Mouse (Mus musculus) heart, adult 8-10 months (tissue): Measurements from ENCODE around the gene Psg17. TPM values are rescaled to one million over a fixed set of nuclear protein-coding genes. Genes with fewer than 3 reads are reported as not detected.
"Not testable (repeated sequence)": the region's sequence is repeated elsewhere in the genome, so short reads cannot be mapped to it uniquely, and the experiment has no call there.

Experiments
- DNase-seq: peaks from one replicate; pipeline ENCODE4 v3.0.0; 2022; ENCODE audit warnings: low spot score
- total RNA-seq, 4 experiments: library from RNA; stranded (reverse); gene quantifications; 2 replicates each; pipeline ENCODE4 v1.2.4; 2022

The Psg17 gene
- total RNA-seq: not detected

- DNase-seq: no peak
Observed at GRCm38 (mm10) chr7:18821507-18821906, at the start of gene Psg17. Gene Psg17, minus strand, starts transcription at chr7:18821607.

- DNase-seq: not testable (repeated sequence)
Observed at GRCm38 (mm10) chr7:18871031-18871430, 49.6 kb upstream of the Psg17 start, which contains the start of gene Pglyrp1. Gene Pglyrp1, plus strand, starts transcription at chr7:18871331.

GRCm38 (mm10) chr7:18868491-18868890 lies 47.1 kb upstream of the Psg17 start:
- no peak for DNase-seq

GRCm38 (mm10) chr7:18862801-18863200 lies 41.4 kb upstream of the Psg17 start:
- DNase-seq: no peak

GRCm38 (mm10) chr7:18858310-18858916 lies 37.0 kb upstream of the Psg17 start:
- peak; percentile 75 for DNase-seq

- DNase-seq: no peak
Observed at GRCm38 (mm10) chr7:18848395-18848794, 27.0 kb upstream of the Psg17 start.

GRCm38 (mm10) chr7:18844811-18845210 lies 23.4 kb upstream of the Psg17 start:
- DNase-seq: peak; percentile 20

- DNase-seq: no peak
Observed at GRCm38 (mm10) chr7:18841174-18841567, 19.8 kb upstream of the Psg17 start.

- DNase-seq: peak; percentile 85
Observed at GRCm38 (mm10) chr7:18840386-18841173, 19.2 kb upstream of the Psg17 start.

- peak; percentile 66 for DNase-seq
Observed at GRCm38 (mm10) chr7:18839865-18840264, 18.5 kb upstream of the Psg17 start, which contains the start of gene Mill2. Gene Mill2, plus strand, starts transcription at chr7:18839966.

GRCm38 (mm10) chr7:18832298-18832697 lies 10.9 kb upstream of the Psg17 start:
- DNase-seq: no peak

GRCm38 (mm10) chr7:18829545-18829944 lies 8.1 kb upstream of the Psg17 start:
- DNase-seq: no peak

- DNase-seq: peak; percentile 16
Observed at GRCm38 (mm10) chr7:18828592-18828991, 7.2 kb upstream of the Psg17 start.

- no peak for DNase-seq
Observed at GRCm38 (mm10) chr7:18827792-18828546, 6.6 kb upstream of the Psg17 start.

- DNase-seq: no peak
Observed at GRCm38 (mm10) chr7:18818301-18818700, 3.1 kb downstream of the Psg17 start.

- no peak for DNase-seq
Observed at GRCm38 (mm10) chr7:18803526-18803925, 17.9 kb downstream of the Psg17 start.

- no peak for DNase-seq
Observed at GRCm38 (mm10) chr7:18799129-18799528, 22.3 kb downstream of the Psg17 start.

GRCm38 (mm10) chr7:18798420-18798819 lies 23.0 kb downstream of the Psg17 start, which contains the start of gene Psg19:
Gene Psg19, minus strand, starts transcription at chr7:18798520.
- DNase-seq: no peak

GRCm38 (mm10) chr7:18790671-18791070 lies 30.7 kb downstream of the Psg17 start:
- not testable (repeated sequence) for DNase-seq

GRCm38 (mm10) chr7:18781301-18781700 lies 40.1 kb downstream of the Psg17 start:
- DNase-seq: not testable (repeated sequence)

GRCm38 (mm10) chr7:18779337-18779781 lies 42.0 kb downstream of the Psg17 start:
- DNase-seq: peak; percentile 19
